Mouse (Mus musculus): ENCODE measurements at regions not wholly inside any gene's neighbourhood (a gene's known extent, or its start where the extent isn't known, plus 50 kb on each side); places are given as distances from the start of the nearest gene placed in this dataset.
"Not testable (repeated sequence)": the region's sequence is repeated elsewhere in the genome, so short reads cannot be mapped to it uniquely, and the experiment has no call there.

- DNase-seq (ENCODE audit: low read depth in 2 of 2, low spot score in 2 of 2) = not testable (repeated sequence)
These were observed 65.3 kb downstream of the Gm15023 start for GRCm38 (mm10) chrX:135112109-135112508.

DNA sequence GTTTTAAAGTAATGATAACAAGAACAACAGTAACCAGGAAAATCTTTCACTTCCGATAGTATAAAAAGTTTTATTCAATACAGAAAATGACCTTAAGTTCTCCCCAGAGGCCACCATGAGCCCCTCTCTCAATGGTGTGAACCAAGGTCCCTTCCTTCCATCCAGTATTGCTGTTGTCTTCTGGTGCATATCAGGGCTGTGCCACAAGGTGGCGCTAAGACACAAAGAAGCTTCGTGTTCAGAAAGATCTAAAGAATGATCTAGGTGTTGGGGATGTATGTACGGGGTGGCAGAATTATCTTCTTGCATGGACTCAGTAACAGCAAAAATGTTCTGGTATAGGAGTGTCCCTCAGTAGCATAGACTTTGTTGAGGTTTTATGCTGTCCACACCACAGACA lies 66.6 kb downstream of the Gm15023 start:
- peak in 1 of 2 experiments; percentile 1 for DNase-seq (ENCODE audit: low read depth in 2 of 2, low spot score in 2 of 2)

DNA sequence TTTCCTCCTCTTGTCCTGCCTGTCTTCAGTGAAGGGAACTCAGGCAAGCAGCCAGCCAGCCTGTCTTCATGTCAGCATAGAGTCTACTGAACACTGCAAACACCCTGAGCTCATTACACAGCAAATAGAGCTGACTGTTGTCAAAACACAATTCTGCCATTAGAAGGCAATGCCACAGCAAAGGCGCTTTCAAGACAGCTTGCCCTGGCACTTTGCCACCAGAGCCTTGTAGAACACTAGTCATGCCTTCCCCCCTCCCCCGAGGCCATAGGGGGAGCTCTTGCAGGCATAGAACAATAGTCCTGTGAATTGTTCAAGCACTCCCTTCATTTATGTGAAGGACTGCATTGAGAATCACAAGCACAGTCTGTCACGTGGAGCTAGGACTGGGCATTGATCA lies 75.8 kb downstream of the Gm15023 start:
- no peak for DNase-seq (ENCODE audit: low read depth in 2 of 2, low spot score in 2 of 2)

DNA sequence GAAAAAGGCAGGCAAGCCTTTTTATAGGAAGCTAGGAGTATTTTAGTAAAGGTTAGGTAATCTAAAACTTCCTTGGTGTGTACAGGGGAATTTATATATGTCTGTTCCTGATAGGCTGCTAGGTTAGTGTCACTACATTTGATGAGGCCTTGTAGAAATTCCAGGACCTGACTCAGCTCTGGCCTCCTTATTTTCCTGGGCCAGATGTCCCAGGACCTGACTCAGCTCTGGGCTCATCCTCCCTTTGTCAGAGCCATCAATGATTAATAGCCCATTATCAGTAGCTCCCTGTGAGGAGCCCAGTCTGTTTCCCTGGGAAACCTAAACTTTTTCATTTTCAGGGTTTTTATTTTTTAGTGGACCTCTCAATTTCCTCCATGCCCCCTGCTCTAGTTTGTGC lies 79.3 kb downstream of the Gm15023 start:
- DNase-seq (ENCODE audit: low read depth in 2 of 2, low spot score in 2 of 2) = no peak

GRCm38 (mm10) chrX:135096206-135096605 lies 81.2 kb downstream of the Gm15023 start:
- DNase-seq (ENCODE audit: low read depth in 2 of 2, low spot score in 2 of 2) = no peak

GRCm38 (mm10) chrX:135091074-135091473 lies 82.1 kb upstream of the Zmat1 start:
- peak; percentile 9 to 35 for DNase-seq (ENCODE audit: low read depth in 2 of 2, low spot score in 2 of 2)

DNA sequence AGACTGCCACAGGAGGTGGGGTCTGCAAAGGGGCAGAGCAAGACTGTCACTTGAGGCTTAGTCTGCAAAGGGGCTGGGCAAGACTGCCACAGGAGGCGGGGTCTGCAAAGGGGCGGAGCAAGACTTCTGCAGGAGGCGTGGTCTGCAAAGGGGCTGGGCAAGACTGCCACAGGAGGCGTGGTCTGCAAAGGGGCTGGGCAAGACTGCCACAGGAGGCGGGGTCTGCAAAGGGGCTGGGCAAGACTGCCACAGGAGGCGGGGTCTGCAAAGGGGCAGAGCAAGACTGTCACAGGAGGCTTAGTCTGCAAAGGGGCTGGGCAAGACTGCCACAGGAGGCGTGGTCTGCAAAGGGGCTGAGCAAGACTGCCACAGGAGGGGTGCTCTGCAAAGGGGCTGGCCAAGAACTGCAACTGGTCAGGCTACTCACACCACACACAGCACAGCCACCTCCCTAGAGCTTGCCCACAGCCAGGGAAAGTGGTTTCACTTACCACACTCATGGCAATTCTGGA lies 78.1 kb upstream of the Zmat1 start:
- DNase-seq (ENCODE audit: low read depth in 2 of 2, low spot score in 2 of 2) = not testable (repeated sequence)

DNA sequence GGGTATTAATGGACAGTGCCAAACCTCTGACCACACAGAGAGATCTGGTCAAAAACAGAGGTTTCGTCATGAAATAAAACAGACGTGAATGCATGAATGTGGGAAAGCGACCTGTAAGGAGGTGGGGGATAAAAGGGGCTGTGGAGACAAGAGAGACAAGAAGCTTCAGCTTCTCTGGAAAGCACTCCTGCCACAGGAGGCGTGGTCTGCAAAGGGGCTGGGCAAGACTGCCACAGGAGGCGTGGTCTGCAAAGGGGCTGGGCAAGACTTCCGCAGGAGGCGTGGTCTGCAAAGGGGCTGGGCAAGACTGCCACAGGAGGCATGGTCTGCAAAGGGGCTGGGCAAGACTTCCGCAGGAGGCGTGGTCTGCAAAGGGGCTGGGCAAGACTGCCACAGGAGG lies 77.6 kb upstream of the Zmat1 start:
- DNase-seq (ENCODE audit: low read depth in 2 of 2, low spot score in 2 of 2) = not testable (repeated sequence)

GRCm38 (mm10) chrX:135085770-135086553 lies 77.0 kb upstream of the Zmat1 start:
- DNase-seq (ENCODE audit: low read depth in 2 of 2, low spot score in 2 of 2) = not testable (repeated sequence)

DNA sequence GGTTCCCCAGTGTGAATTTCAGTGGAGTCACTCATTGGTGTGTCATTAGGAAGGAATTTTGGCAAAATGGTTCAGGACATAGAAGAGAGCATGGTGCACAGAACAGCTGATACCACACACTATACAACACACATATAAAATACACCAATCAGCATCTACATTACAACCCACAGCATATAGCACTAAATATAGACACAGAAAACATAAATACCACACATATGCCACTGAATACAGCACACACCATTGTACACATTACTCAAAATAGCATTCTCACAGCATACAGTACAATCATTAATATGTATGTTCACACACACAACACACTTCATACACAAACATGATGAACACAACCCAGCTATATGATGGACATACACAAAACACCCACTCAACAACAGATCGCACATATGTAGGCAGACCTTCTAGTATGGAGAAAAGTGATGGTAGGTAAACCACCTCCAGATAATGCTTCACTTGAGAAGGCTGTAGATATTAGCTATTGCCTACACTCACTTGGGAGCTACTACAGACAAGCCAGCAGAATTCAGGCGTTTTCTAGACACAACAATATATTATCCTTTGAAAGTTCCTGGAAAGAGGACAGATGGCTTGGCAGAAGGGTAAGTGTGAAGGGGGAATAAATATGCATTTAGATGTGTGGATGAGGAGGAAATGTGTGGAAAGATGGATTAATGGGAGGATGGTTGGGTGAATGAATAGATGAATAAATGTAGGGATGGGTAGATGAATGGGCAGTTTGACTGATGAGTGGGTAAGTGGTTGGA lies 71.6 kb upstream of the Zmat1 start:
- DNase-seq (ENCODE audit: low read depth in 2 of 2, low spot score in 2 of 2) = no peak

GRCm38 (mm10) chrX:135079388-135079787 lies 70.4 kb upstream of the Zmat1 start:
- no peak for DNase-seq (ENCODE audit: low read depth in 2 of 2, low spot score in 2 of 2)

- no peak for DNase-seq (ENCODE audit: low read depth in 2 of 2, low spot score in 2 of 2)
These were observed 66.9 kb upstream of the Zmat1 start for GRCm38 (mm10) chrX:135075903-135076302.

- DNase-seq (ENCODE audit: low read depth in 2 of 2, low spot score in 2 of 2) = no peak
These were observed 60.4 kb upstream of the Zmat1 start for GRCm38 (mm10) chrX:135069448-135069847.

- no peak for DNase-seq (ENCODE audit: low read depth in 2 of 2, low spot score in 2 of 2)
These were observed 51.2 kb upstream of the Zmat1 start for GRCm38 (mm10) chrX:135060184-135060583.

DNA sequence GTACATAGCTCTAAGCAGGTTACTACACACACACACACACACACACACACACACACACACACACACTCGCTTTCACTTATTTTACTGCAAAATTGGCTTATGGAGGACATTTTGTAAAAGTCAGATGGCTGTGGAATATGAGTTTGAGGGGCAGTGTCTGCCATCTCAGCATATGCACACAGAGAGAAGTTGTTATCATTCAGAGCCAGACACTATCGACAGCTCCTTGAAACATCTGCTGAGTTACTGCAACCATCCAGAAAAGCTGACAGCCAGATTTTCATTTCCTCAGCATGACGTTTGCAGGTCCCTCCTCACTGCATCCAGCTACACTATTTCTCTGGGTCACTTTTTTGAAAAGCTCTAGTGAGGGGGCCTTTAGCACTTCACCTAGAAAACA lies 49.9 kb upstream of the Zmat1 start:
- DNase-seq (ENCODE audit: low read depth in 2 of 2, low spot score in 2 of 2) = no peak
